Mouse (Mus musculus) 3T3-L1 (cell line): ENCODE data around the gene Ing3.

Source experiments
- DNase-seq: peaks from one replicate; pipeline ENCODE4 v3.0.0-alpha.2; 2015; ENCODE audit warnings: low read depth, low spot score

Gene Ing3

DNA sequence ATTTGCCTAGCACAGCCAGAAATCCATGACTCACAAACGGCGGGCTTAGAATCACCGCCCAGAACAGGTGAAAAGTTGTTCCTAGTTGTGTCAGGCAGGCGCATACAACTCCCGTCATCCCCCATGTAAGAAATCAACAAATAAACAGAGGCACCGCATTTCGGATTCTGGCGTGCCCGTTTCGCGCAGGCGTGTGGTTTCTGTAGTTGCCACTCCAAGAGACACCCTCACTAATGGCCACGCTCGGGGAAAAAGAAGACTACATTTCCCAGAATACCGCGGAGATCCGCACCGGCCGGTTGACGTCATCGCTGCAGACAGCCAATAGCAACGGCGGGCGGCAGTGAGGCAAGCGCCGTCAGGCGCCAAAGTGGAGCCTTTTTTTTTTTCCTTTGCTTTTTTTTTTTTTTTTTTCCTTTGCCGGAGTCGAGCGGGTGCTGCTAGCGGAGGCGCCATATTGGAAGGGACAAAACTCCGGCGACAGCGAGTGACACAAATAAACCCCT lies at the start of gene Ing3:
Gene Ing3, plus strand, starts transcription at position 346 of the 506 bp plus-strand sequence.
- peak; percentile 100 for DNase-seq

GRCm38 (mm10) chr6:21909720-21910119 lies 39.7 kb upstream of the Ing3 start:
- peak; percentile 88 for DNase-seq

- peak; percentile 51 for DNase-seq
These were observed 38.6 kb upstream of the Ing3 start for GRCm38 (mm10) chr6:21910804-21911203.

- DNase-seq, result peak; percentile 75
These were observed 32.8 kb upstream of the Ing3 start for GRCm38 (mm10) chr6:21916591-21916990.

DNA sequence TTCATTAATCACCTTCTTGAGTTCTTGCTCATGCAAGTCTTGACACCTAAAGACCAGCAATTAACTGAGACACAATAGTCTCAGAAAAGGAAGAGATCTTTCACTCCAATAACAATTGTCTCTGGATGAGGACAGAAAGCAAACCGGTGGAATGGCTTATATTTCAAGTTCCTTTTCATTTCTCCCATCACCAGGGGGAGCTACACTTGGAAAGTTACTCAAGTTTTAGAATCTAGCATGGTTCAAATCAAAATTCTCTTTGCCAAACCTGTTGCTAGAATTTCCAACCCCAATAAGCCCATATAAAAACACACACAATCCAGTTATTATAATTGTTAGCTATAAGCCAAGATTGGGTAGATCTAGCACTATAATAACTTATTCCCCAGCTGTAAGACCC lies 25.2 kb upstream of the Ing3 start:
- peak; percentile 42 for DNase-seq

DNA sequence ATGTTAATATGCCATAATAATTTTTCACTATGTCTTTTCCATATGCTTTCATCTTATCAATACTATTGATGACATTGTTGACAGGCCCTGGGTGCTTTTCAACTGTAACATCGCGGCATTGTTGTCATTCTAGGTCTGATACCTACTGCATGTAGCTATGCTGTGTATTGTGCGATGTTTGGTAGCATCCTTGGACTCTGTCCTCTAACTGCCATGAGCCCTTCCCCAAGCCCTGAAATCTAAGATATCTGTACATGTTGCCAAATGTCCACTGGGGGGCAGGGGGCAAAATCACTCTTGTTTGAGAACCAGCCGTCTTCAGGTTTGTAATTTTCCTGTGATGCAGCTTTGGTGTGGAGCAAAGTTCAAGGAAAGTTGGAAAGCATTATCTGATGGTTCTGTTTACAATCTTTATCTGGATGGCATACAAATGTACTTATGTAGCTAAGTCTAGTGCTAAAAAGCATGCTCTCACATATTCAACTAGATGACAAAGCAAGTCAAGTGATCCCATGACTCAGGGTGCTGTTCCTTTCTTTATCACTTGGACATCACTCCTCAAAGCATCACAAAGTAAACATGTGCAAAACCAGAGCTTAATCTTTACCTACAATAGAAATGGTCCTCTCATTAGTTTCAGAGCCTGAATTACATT lies 11.3 kb upstream of the Ing3 start:
- no peak for DNase-seq

DNA sequence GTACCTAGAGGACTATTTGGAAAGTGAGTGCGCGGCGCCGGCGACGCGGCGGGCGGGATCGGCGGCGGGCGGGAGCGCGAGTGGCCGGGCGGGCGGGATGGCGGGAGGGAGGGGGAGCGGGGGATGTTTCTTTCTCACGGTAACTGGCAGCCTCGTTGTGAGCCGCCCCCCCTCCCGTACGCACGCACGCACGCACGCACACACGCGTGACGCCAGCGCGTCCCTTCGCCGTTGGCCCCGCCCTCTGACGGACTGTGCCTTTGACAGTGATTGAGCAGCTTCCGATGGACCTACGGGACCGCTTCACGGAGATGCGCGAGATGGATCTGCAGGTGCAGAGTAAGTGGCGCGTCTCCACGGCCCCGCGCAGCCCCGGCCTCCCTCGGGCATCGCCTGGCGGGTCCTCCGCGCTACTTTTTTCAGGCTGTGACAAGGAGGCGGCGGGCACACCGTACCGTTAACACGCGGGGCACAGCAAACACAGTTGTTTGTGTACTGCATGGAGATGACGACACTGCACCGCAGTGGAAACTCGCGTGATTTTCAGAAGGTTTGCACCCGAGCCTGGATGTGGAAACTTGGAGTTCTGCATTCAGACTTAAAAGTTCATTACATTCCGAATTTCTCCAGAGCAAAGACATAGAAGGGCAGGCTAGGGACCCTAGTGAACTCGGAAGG lies 539 bp downstream of the Ing3 start:
- peak; percentile 97 for DNase-seq

- peak; percentile 36 for DNase-seq
These were observed 1.3 kb downstream of the Ing3 start for GRCm38 (mm10) chr6:21950676-21951075.

GRCm38 (mm10) chr6:21955468-21955867 lies 6.1 kb downstream of the Ing3 start:
- no peak for DNase-seq

GRCm38 (mm10) chr6:21958922-21959321 lies 9.6 kb downstream of the Ing3 start:
- no peak for DNase-seq

DNA sequence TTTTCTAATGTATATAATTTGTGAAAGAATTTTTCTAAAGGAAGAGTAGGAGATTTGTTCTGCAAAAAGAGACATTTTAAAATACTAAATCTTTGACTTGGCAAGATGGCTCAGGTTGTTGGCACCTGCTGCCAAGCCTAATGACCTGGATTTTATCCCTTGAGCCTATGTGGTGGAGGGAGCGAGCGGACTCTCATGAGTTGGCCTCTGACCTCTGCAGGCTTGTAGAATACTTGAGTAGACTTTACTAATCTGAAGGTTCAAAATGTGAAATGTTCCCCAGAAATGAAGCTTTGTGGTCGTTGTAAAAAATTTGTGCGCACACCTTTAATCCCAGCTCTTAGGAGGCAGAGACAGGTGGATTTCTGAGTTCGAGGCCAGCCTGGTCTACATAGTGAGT lies 10.5 kb downstream of the Ing3 start:
- no peak for DNase-seq

DNA sequence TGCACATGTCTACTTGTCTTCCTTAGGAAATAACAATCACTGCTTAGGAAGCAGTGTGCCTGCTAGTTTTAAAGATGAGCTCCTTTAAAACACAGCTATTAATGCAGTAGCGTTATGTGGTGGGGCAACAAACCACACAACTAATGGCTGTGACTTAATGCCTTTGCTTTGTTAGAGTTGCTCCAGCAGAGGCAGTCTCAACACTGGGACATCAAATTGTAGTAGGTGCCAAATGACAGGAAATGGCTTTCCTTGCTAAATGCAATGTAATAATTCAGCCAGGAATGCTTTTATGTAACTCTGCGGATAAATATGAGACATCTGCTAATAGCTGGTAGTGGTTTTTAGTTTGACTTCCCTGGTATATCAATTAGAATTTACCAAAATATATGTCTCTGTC lies 28.2 kb downstream of the Ing3 start:
- DNase-seq, result no peak

DNA sequence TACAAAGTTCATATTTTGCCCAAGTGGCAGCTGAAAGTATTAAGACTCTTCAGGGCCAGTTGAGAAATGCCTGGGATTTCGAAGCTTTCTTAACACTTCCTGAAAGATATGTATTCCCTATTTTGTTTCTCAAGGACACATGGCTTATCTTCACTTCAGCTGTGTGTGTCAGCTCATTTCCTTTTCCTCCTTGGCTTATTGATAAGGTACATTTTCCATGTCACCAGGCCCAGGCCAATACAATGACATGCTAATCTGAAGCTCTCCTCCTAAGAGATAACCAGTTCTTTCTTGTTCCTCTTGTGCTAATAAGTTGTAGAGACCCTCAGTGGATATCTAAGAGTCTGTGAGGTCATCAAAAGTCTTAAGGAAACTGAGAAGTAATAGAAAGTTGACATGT lies 31.7 kb downstream of the Ing3 start:
- no peak for DNase-seq

DNA sequence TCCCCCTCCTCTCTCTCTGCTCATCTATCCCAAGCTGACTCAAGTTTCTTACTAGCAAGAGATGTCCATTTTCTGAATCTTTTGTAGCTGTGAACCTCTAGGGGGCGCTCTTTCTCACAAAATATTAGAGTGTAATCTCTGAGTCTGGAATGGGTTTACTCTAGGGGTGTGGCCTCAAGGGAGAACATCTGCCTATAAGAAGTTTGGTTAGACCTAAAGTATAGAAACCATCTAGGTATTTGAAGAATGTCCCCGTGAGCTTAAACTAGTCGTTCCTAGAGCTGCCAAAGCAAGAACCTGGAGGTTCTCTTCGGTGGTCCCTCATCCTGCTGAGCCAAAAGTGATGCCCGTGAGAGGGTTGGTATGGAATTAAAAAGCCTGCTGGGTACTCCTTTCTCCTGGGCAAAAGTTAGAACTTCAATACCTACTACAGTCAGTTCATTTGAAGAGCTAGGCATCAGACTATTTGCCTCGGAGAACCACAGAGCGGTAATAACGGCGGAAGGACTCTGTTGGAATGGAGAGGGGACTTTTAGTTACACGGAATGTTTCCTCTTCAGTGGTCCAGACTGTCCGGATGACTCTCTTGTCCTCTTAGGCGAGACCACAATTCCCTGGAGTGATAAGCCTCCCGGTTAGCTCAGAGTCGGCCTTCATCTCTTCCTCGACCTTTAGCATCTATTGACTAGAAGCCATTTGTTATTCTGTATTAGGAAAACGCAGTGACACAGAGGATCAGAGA lies 35.8 kb downstream of the Ing3 start:
- DNase-seq, result peak; percentile 100

DNA sequence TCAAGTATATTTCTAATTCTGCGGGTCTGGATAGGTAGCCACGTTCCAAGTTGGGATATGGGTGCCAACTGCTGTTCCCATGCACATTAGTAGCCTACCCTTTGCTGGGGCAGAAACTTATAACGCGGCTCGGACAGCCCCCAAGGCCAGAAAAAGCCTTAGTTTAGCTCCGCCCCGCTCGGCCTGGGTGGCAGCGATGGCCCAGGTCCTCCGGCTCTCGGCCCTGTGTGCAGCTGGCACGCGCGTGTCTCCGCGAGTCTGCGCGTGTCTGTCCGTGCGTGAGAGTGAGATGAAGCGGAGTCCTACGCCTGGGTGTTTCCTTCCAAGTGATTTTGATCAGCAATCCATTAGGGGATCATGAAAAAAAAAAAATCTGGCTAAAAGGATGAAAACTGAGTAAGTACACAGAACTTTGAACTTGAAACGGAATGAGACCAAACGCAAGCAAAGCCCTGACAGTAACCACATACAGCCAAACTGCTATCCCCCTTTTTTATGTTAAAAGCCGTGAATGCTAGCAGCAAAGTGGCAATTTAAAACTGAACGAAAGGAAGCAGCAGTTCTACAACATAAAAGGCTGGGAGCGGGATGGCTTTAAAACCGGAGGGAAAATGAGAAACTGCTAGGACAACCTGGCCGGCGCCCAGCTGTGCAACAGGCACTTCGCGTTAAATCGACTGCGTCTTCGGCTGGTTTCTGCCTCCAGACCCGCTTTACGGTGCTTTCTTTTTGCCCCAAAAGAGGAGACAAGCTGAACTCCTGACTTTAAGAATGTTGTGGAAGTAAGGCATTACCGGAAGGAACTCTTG lies 36.6 kb downstream of the Ing3 start, which contains the start of gene Cped1:
Gene Cped1, plus strand, starts transcription at position 185 of the 809 bp plus-strand sequence.
- DNase-seq, result peak; percentile 85

GRCm38 (mm10) chr6:21986660-21987331 lies 37.4 kb downstream of the Ing3 start:
- peak; percentile 64 for DNase-seq

DNA sequence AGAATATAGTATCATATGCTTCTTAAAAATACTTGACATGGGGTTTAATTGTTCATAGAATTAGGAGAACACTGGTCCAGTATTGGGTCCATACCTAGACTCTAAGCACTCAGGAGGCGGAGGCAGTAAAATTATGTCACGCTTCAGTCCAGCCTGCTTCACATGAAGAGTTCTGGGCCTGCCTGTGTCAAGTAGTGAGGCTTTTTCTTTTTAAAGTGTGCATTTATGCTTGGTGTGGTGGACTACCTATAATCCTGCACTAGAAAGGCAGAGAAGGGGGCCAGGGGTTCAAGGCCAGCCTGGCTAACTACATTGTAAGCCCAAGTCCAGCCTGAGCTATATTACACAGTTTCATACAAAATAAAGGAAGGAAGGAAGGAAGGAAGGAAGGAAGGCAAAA lies 38.2 kb downstream of the Ing3 start:
- peak; percentile 19 for DNase-seq

GRCm38 (mm10) chr6:21988296-21988695 lies 38.9 kb downstream of the Ing3 start:
- no peak for DNase-seq

DNA sequence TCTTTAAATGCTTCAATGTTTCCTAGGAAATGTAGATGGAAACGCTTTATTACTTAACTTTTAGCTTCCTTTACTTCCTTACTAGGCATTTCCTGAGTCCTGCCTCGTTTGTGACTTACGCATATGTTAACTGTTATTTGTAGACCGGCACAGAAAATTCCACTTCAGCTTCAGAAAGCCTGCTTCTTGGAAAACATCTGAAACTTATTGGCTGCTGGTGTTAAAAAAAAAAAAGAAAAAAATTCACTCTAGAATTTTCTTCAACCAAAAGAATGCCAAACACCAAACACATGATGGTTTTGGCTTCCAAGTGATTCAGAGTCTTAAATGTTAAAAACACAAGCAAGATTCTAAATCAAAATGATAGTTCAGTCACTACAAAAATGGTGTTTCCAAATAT lies 39.7 kb downstream of the Ing3 start:
- DNase-seq, result peak; percentile 63

DNA sequence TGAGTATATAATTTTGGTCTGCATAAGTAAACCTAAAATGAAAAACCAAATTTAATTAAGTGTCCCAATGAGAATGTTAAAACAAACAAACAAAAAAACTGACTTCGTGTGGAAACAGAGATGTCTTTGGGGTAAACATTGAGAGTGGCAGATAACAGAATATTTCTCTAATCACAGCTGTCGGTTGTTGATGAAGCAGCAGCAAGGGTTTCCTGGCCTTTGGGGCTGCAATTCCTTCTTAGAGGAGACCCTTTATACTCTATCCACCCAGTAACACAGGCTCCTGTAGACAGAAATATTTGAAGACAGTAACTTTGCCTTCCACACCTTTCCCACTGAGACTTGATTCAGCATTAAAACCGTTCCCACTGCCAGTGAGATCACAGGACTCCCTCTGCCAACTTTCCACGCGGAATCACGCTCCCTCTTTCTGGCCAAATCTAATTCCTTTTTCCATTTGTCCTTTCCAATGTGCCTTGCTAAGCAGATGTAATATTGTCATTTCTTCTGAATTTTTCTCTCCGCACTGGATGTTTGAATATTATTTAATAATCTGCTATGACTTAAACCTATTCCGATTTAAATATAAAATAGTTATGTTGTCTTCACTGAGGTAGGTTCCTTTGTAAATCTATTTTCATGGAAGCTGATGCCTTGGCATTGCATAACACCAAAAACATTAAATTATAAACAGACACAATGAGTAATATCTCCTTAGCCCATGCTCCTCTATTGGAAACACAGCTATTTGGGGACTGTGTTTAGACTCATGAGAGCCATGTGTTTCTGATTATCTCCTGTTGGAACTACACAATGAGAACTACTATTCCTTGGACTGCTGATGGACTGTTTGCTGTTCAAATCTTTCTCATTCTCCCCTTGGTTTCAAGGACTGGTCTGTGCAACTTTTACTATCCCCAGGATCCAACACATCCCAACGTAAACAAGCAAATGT lies 41.1 kb downstream of the Ing3 start:
- DNase-seq, result peak; percentile 94
